Mouse (Mus musculus): ENCODE results near the gene Abtb2.

GRCm38 (mm10) chr2:103565732-103566422 is at the start of gene Abtb2:
- TF ChIP-seq POLR2A (IDR thresholded peaks at IDR 0.05; ENCODE audit: low read depth, low read length) (peak; percentile 96), CTCF (IDR thresholded peaks at IDR 0.05; ENCODE audit: borderline replicate concordance, insufficient read depth, low read length) (no peak)
